ENCODE assay signal across 8 mouse cellular contexts in the genomic region with DNA sequence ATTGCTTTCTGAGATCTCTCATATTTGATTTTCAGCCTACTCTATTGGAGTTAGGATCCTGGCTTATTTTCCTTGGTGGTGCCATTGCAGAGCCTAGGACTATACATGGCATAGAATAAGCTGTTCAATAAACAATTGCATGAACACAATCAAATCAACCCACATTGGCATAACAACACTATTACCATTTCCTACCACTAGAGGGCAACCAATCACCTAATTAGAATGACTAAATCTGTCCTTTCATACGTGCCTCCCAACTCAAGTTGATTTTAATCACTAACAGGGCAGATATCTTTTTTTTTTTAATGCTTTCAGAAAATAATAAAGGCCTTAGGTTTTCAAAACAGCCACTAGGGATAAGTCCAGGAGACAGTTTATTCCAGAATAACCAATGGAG.
DNase-seq lines count a peak whose midpoint lies in the region; ATAC-seq lines count a peak whose summit lies in the region.

No protein-coding gene starts in this region.

- peak; percentile 29 to 69 for DNase-seq in heart, adult 18-20 months
- no peak for DNase-seq in heart, postnatal 4 days
- peak; percentile 17 for DNase-seq in ovary, postnatal 14 days (ENCODE audit: low spot score)
- DNase-seq in ovary, postnatal 10 days (ENCODE audit: low spot score), result no peak
- peak; percentile 85 for DNase-seq in embryo, embryonic 10 days (ENCODE audit: low spot score)
- DNase-seq in lung, postnatal 25 days (ENCODE audit: low spot score), result peak; percentile 66
- DNase-seq in yolk sac, embryonic 10.5 days (ENCODE audit: low spot score), result no peak

- H3K9ac ChIP-seq in heart, embryonic 12.5 days, result no peak overlapping the region

- H3K36me3 ChIP-seq in heart, embryonic 12.5 days, result no peaks in the 10 kb centered on the region

- no peaks in the 10 kb centered on the region for H3K4me1 ChIP-seq in heart, embryonic 12.5 days (replicated peaks)

- 2% methylated on average over 1 of the region's 1 CpGs for WGBS in heart, embryonic 12.5 days

- no peak for ATAC-seq in heart, embryonic 12.5 days (ENCODE audit: insufficient number of reproducible peaks, low FRiP score)

- no peak overlapping the region for H3K4me2 ChIP-seq in heart, embryonic 12.5 days

- peaks cover 15% of the 10 kb centered on the region; the same call in 1 of the 2 replicates for H3K27me3 ChIP-seq in heart, embryonic 12.5 days (replicated peaks)

- H3K9me3 ChIP-seq in heart, embryonic 12.5 days (replicated peaks), result no peaks in the 10 kb centered on the region

- no peak overlapping the region for H3K4me3 ChIP-seq in heart, embryonic 12.5 days

- H3K27ac ChIP-seq in heart, embryonic 12.5 days (ENCODE audit: poor library complexity, severe bottlenecking), result no peak overlapping the region

Comparison
In these comparisons a context has a peak if more than half of its experiments do, and no peak if none do; other contexts are left out.
1. DNase-seq: peak in heart, adult 18-20 months (2 of 2), ovary, postnatal 14 days (single experiment), embryo, embryonic 10 days (single experiment) and lung, postnatal 25 days (single experiment); none in heart, postnatal 4 days (single experiment), ovary, postnatal 10 days (single experiment) and yolk sac, embryonic 10.5 days (single experiment).